Mouse (Mus musculus) midbrain, embryonic 12.5 days (tissue): ENCODE results near the gene 4921511C20Rik. TPM values are rescaled to one million over a fixed set of nuclear protein-coding genes. Genes with fewer than 3 reads are reported as not detected.

Experiments used
- ATAC-seq: fragments of 200-750 bp; cut with Nextera tagmentation; 2 replicates; pipeline ENCODE4 v1.8.0; 2017; ENCODE audit warnings: low read depth, moderate TSS enrichment, moderate library complexity; ENCODE audit not compliant: low FRiP score
- H3K27ac ChIP-seq: fragments of 300-500 bp; sonication (generic); replicated peaks from 2 replicates; pipeline ENCODE4 v1.5.1; 2016; ENCODE audit warnings: mild to moderate bottlenecking
- H3K27me3 ChIP-seq: fragments of 300-500 bp; sonication (generic); 2 replicates; pipeline ENCODE4 v1.6.1; 2016; ENCODE audit warnings: mild to moderate bottlenecking
- H3K36me3 ChIP-seq: fragments of 300-500 bp; sonication (generic); 2 replicates; pipeline ENCODE4 v1.6.1; 2016
- H3K4me1 ChIP-seq: fragments of 300-500 bp; sonication (generic); 2 replicates; pipeline ENCODE4 v1.6.1; 2016
- H3K4me2 ChIP-seq: fragments of 300-500 bp; sonication (generic); replicated peaks from 2 replicates; pipeline ENCODE4 v1.6.1; 2016; ENCODE audit warnings: mild to moderate bottlenecking, moderate library complexity
- H3K4me3 ChIP-seq: fragments of 300-500 bp; sonication (generic); 2 replicates; pipeline ENCODE4 v1.5.1; 2016; ENCODE audit warnings: mild to moderate bottlenecking
- H3K9ac ChIP-seq: fragments of 300-500 bp; sonication (generic); replicated peaks from 2 replicates; pipeline ENCODE4 v1.6.1; 2016; ENCODE audit warnings: mild to moderate bottlenecking, moderate library complexity
- H3K9me3 ChIP-seq: fragments of 300-500 bp; sonication (generic); 2 replicates; pipeline ENCODE4 v1.6.1; 2016; ENCODE audit warnings: mild to moderate bottlenecking
- WGBS: fragments of 180-500 bp; shearing (Covaris S2); methylation state at CpG from one replicate; pipeline ENCODE4 v1.1.7; 2016; 5-methylcytosine and 5-hydroxymethylcytosine counted together
- polyA plus RNA-seq: library from polyadenylated mRNA; unstranded; fragments of >200 nt; fragmentation: Nextera tagmentation; extraction: Ambion mirVana; gene quantifications from 2 replicates; pipeline ENCODE4 v1.2.1, GENCODE M21; 2016

The 4921511C20Rik gene
- not detected in 2 replicates for polyA plus RNA-seq

DNA sequence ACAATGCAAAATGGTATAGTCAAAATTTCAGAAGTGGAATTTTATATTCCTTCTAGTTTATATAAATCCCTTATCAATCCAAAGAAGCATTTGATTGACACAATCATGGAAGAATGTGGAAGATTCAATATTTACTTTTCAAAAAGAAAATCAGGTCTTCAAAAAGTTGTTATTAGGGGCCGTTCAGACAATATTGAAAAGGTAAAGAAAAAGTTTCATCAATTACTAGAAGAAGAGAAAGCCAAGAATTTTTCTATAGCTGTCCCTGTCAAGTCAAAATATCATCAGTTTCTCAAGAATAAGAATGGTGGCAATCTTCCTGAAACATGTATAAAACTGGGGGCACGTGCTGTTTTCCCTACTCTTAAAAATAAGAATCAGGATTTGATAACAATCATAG lies at the start of gene 4921511C20Rik:
4921511C20Rik (plus strand) TSS at position 301 of the 400 bp plus-strand sequence.
- WGBS: 74% methylated on average over 2 of the region's 2 CpGs
- no peak within 1 kb of the TSS for H3K27ac ChIP-seq

More for the DNA sequence above, at the start of gene 4921511C20Rik:
- no peak within 1 kb of the TSS for H3K9ac ChIP-seq
- H3K4me1 ChIP-seq: no peaks in the 10 kb centered on the region
- no peaks in the 10 kb centered on the region for H3K9me3 ChIP-seq
- no peak within 1 kb of the TSS for H3K4me2 ChIP-seq
- no peak for ATAC-seq
- no peaks in the 10 kb centered on the region for H3K27me3 ChIP-seq
- H3K4me3 ChIP-seq: no peak within 1 kb of the TSS
- no peaks in the 10 kb centered on the region for H3K36me3 ChIP-seq
